Mouse (Mus musculus) hindbrain, embryonic 16.5 days (tissue): ENCODE data around the gene Hdac9. TPM values are rescaled to one million over a fixed set of nuclear protein-coding genes. Genes with fewer than 3 reads are reported as not detected.

Source experiments
- ATAC-seq: fragments of 200-750 bp; cut with Nextera tagmentation; 2 replicates; pipeline ENCODE4 v1.8.0; 2017; ENCODE audit warnings: moderate TSS enrichment, moderate library complexity
- H3K27ac ChIP-seq: fragments of 300-500 bp; sonication (generic); 2 replicates; pipeline ENCODE4 v1.5.1; 2014; ENCODE audit warnings: low read depth, mild to moderate bottlenecking, control low read depth, low read length, moderate library complexity
- H3K27me3 ChIP-seq: fragments of 300-500 bp; sonication (generic); replicated peaks from 2 replicates; pipeline ENCODE4 v1.6.1; 2014; ENCODE audit warnings: low read length; ENCODE audit not compliant: control insufficient read depth, insufficient read depth
- H3K36me3 ChIP-seq: fragments of 300-500 bp; sonication (generic); 2 replicates; pipeline ENCODE4 v1.6.1; 2014; ENCODE audit warnings: mild to moderate bottlenecking, low read length, moderate library complexity, mixed read lengths; ENCODE audit not compliant: control insufficient read depth, insufficient read depth
- H3K4me1 ChIP-seq: fragments of 300-500 bp; sonication (generic); 2 replicates; pipeline ENCODE4 v1.6.1; 2014; ENCODE audit warnings: low read depth, low read length; ENCODE audit not compliant: control insufficient read depth, insufficient read depth
- H3K4me2 ChIP-seq: fragments of 300-500 bp; sonication (generic); 2 replicates; pipeline ENCODE4 v1.6.1; 2014; ENCODE audit warnings: mild to moderate bottlenecking, low read length, control low read depth, moderate library complexity
- H3K4me3 ChIP-seq: fragments of 300-500 bp; sonication (generic); 2 replicates; pipeline ENCODE4 v1.5.1; 2014; ENCODE audit warnings: mild to moderate bottlenecking, low read length, control low read depth, moderate library complexity
- H3K9ac ChIP-seq: fragments of 300-500 bp; sonication (generic); 2 replicates; pipeline ENCODE4 v1.6.1; 2014; ENCODE audit warnings: low read depth, mild to moderate bottlenecking, control low read depth, low read length, moderate library complexity
- H3K9me3 ChIP-seq: fragments of 300-500 bp; sonication (generic); 2 replicates; pipeline ENCODE4 v1.6.1; 2014; ENCODE audit warnings: mild to moderate bottlenecking, low read length, moderate library complexity; ENCODE audit not compliant: control insufficient read depth
- WGBS: fragments of 180-500 bp; shearing (Covaris S2); extraction: QIAGEN DNeasy Blood & Tissue Kit; methylation state at CpG from one replicate; pipeline ENCODE4 v1.1.7; 2014; 5-methylcytosine and 5-hydroxymethylcytosine counted together
- polyA plus RNA-seq: library from polyadenylated mRNA; unstranded; fragments of >200 nt; fragmentation: Nextera tagmentation; extraction: Ambion mirVana; gene quantifications from 2 replicates; pipeline ENCODE4 v1.2.1, GENCODE M21; 2015

Gene Hdac9
- polyA plus RNA-seq, 1 experiment from 2014 or later = 10.4 TPM

DNA sequence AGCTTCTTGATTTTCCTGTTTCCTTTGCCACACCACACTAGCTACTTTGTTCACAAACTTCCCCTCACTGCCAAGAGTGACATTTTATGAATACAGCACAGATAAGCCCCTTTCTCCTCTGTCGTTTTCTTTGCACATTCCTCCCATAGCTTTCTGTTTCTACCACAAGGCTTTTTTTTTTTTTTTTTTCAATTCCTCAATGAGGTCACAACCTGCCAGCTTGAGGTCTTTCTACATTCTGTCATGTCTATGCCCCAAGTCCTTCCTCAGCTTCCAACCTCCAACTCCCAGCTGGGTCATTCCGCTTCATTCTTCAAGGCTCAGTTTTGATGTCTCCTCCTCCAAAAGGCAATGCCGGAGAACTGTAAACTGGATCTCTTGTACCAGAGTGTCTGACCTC lies 611.4 kb downstream of the Hdac9 start:
- H3K27me3 ChIP-seq = no peaks in the 10 kb centered on the region
- H3K4me3 ChIP-seq = no peak overlapping the region
- WGBS = 46% methylated on average over 3 of the region's 3 CpGs
- H3K27ac ChIP-seq = no peak overlapping the region
- H3K9me3 ChIP-seq = no peaks in the 10 kb centered on the region
- no peak overlapping the region for H3K9ac ChIP-seq
- H3K36me3 ChIP-seq = no peaks in the 10 kb centered on the region
- no peak overlapping the region for H3K4me2 ChIP-seq
- no peak for ATAC-seq
- no peaks in the 10 kb centered on the region for H3K4me1 ChIP-seq

- no peak for ATAC-seq
- Histone ChIP-seq H3K36me3 (no peaks in the 10 kb centered on the region), H3K27me3 (no peaks in the 10 kb centered on the region), H3K27ac (no peak overlapping the region), H3K9ac (no peak overlapping the region), H3K4me2 (no peak overlapping the region), H3K9me3 (no peaks in the 10 kb centered on the region), H3K4me1 (no peaks in the 10 kb centered on the region), H3K4me3 (no peak overlapping the region)
- 56% methylated on average over 7 of the region's 7 CpGs for WGBS
Observed at GRCm38 (mm10) chr12:34292346-34292745, 624.5 kb downstream of the Hdac9 start.

GRCm38 (mm10) chr12:34287218-34287617 lies 629.7 kb downstream of the Hdac9 start:
- no peaks in the 10 kb centered on the region for H3K4me1 ChIP-seq
- ATAC-seq = no peak
- 37% methylated on average over 2 of the region's 2 CpGs for WGBS
- H3K4me3 ChIP-seq = no peak overlapping the region
- H3K27me3 ChIP-seq = no peaks in the 10 kb centered on the region
- H3K9me3 ChIP-seq = no peaks in the 10 kb centered on the region
- no peak overlapping the region for H3K4me2 ChIP-seq
- H3K36me3 ChIP-seq = no peaks in the 10 kb centered on the region
- no peak overlapping the region for H3K9ac ChIP-seq
- H3K27ac ChIP-seq = no peak overlapping the region

DNA sequence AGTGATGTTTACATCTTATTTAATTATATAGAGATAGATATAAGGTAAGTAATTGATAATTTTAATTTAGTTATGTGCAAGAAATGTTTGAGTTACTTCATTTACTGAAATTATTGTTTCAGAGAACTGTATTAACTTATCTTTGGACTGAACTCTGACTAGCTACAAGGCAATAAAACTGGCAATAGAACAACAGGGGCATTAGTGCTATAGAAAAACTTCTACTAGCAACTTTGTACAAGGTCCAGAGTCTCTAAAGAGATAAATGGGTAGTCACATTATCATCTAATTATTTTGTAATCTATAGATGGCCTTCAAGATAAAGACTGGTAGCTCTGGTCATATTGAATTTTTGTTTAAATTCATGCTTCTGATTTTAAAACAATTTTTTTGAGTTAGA lies 632.0 kb downstream of the Hdac9 start:
- no peak overlapping the region for H3K27ac ChIP-seq
- H3K9me3 ChIP-seq = no peaks in the 10 kb centered on the region
- H3K4me3 ChIP-seq = no peak overlapping the region
- H3K27me3 ChIP-seq = no peaks in the 10 kb centered on the region
- H3K4me1 ChIP-seq = no peaks in the 10 kb centered on the region
- no peaks in the 10 kb centered on the region for H3K36me3 ChIP-seq
- no peak overlapping the region for H3K4me2 ChIP-seq
- no peak for ATAC-seq
- H3K9ac ChIP-seq = no peak overlapping the region

- ATAC-seq = no peak
- H3K27me3 ChIP-seq = no peaks in the 10 kb centered on the region
- no peak overlapping the region for H3K4me3 ChIP-seq
- H3K9ac ChIP-seq = no peak overlapping the region
- H3K9me3 ChIP-seq = no peaks in the 10 kb centered on the region
- no peaks in the 10 kb centered on the region for H3K36me3 ChIP-seq
- 95% methylated on average over 3 of the region's 3 CpGs for WGBS
- no peaks in the 10 kb centered on the region for H3K4me1 ChIP-seq
- H3K4me2 ChIP-seq = no peak overlapping the region
- no peak overlapping the region for H3K27ac ChIP-seq
Observed at GRCm38 (mm10) chr12:34284396-34284795, 632.5 kb downstream of the Hdac9 start.

- 80% methylated on average over 12 of the region's 12 CpGs for WGBS
- no peak for ATAC-seq
Observed at GRCm38 (mm10) chr12:34278822-34279221, 638.1 kb downstream of the Hdac9 start.

DNA sequence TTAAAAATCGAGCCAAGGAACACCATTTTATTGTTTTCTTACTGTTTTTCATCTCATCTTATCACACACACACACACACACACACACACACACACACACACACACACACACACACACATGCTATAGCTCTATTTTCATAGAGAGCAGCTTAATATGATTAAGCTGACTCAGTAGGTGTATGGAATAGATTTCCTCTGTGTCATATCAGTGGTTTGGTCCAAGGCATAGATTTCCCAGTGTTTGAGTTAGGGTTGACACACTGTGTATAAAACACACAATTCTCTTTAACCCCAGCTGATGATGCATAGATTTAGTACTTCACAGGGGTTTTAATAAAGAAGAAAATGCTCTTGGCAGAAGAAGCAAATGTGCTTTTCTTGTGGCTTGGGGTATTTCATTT lies 643.1 kb downstream of the Hdac9 start:
- no peak overlapping the region for H3K4me2 ChIP-seq
- no peaks in the 10 kb centered on the region for H3K4me1 ChIP-seq
- no peaks in the 10 kb centered on the region for H3K27me3 ChIP-seq
- H3K9me3 ChIP-seq = no peaks in the 10 kb centered on the region
- ATAC-seq = no peak
- H3K9ac ChIP-seq = no peak overlapping the region
- H3K4me3 ChIP-seq = no peak overlapping the region
- no peaks in the 10 kb centered on the region for H3K36me3 ChIP-seq
- 83% methylated on average over 1 of the region's 1 CpGs for WGBS
- H3K27ac ChIP-seq = no peak overlapping the region

More at GRCm38 (mm10) chr12:34278822-34279221, 638.1 kb downstream of the Hdac9 start:
- Histone ChIP-seq H3K27me3 (no peaks in the 10 kb centered on the region), H3K4me2 (no peak overlapping the region), H3K4me1 (no peaks in the 10 kb centered on the region), H3K27ac (no peak overlapping the region), H3K9ac (no peak overlapping the region), H3K4me3 (no peak overlapping the region), H3K36me3 (no peaks in the 10 kb centered on the region), H3K9me3 (no peaks in the 10 kb centered on the region)

DNA sequence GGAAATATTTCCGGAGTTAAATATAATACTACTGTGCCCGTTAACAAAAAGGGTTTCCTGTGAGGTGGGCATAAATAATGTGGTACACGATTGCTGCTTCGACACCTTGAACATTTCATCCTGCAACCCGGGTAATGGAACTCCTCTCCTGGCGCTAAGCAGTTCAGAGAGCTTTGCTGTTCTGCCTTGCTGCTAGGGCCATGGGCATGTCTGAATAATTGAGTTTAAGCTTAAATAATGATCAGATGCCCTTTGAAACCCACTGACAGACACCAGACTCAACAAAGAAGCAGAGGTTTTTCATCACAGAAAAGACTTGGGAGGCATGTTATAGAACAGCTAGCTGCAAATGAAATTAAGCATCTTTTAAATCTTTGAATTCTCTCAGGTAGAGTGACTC lies 646.8 kb downstream of the Hdac9 start:
- no peak for ATAC-seq
- no peaks in the 10 kb centered on the region for H3K9me3 ChIP-seq
- no peak overlapping the region for H3K4me2 ChIP-seq
- no peaks in the 10 kb centered on the region for H3K4me1 ChIP-seq
- H3K4me3 ChIP-seq = no peak overlapping the region
- no peaks in the 10 kb centered on the region for H3K36me3 ChIP-seq
- 73% methylated on average over 6 of the region's 6 CpGs for WGBS
- H3K27me3 ChIP-seq = no peaks in the 10 kb centered on the region
- no peak overlapping the region for H3K9ac ChIP-seq
- no peak overlapping the region for H3K27ac ChIP-seq

- H3K9ac ChIP-seq = no peak overlapping the region
- no peak overlapping the region for H3K4me2 ChIP-seq
- no peaks in the 10 kb centered on the region for H3K4me1 ChIP-seq
- no peaks in the 10 kb centered on the region for H3K9me3 ChIP-seq
- no peak for ATAC-seq
- H3K4me3 ChIP-seq = no peak overlapping the region
- WGBS = 81% methylated on average over 13 of the region's 13 CpGs
- H3K27me3 ChIP-seq = no peaks in the 10 kb centered on the region
- no peaks in the 10 kb centered on the region for H3K36me3 ChIP-seq
- no peak overlapping the region for H3K27ac ChIP-seq
Observed at GRCm38 (mm10) chr12:34269472-34270040, 647.3 kb downstream of the Hdac9 start.

GRCm38 (mm10) chr12:34259651-34260050 lies 657.2 kb downstream of the Hdac9 start:
- H3K36me3 ChIP-seq = no peaks in the 10 kb centered on the region
- H3K4me3 ChIP-seq = no peak overlapping the region
- no peak overlapping the region for H3K4me2 ChIP-seq
- no peaks in the 10 kb centered on the region for H3K27me3 ChIP-seq
- H3K4me1 ChIP-seq = no peaks in the 10 kb centered on the region
- H3K27ac ChIP-seq = no peak overlapping the region
- ATAC-seq = no peak
- H3K9ac ChIP-seq = no peak overlapping the region
- 82% methylated on average over 4 of the region's 4 CpGs for WGBS
- H3K9me3 ChIP-seq = no peaks in the 10 kb centered on the region
